Mouse (Mus musculus): ENCODE measurements at regions not wholly inside any gene's neighbourhood (a gene's known extent, or its start where the extent isn't known, plus 50 kb on each side); places are given as distances from the start of the nearest gene placed in this dataset.
A peak's percentile ranks its signal among the peaks of the same experiment; 100 is the strongest.

DNA sequence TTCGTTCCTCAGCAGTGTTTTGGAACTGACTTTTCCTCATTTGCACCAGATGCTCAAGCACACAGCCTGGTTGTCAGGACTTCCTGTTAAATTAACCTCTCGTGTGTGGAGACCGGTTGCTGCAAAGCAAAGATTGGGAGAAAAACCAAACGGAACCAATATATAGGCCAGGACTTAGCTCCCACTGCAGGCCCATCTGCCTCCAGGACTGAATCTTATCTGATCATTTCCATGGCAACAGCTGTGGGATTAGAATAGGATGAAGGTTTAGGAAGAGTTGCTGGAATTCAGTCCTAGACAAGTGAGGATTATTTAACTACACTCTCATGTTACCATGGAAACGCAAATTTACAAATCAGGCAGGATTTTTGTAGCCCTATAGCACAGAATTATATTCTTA lies 154.4 kb upstream of the Slco3a1 start:
- ATAC-seq (ENCODE audit: extremely low read depth, insufficient number of reproducible peaks, low FRiP score, poor library complexity, severe bottlenecking): no peak

DNA sequence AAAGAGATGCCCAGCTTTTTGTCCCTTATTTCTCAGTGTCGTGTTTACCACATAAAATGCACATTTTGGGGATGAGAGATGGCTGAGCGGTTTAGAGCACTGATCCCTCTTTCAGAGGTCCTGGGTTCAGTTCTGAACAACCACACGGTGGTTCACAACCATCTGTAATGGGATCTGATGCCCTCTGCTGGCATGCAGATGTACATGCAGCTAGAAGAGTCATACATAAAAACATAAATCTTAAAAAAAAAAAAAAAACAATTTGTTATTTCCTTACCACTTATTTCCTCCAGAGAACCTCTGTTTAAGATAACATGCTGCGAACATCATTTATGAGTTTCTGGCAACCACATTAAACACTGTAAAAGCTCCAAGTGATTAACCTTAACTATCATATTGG lies 149.0 kb upstream of the Slco3a1 start:
- no peak for ATAC-seq (ENCODE audit: extremely low read depth, insufficient number of reproducible peaks, low FRiP score, poor library complexity, severe bottlenecking)

DNA sequence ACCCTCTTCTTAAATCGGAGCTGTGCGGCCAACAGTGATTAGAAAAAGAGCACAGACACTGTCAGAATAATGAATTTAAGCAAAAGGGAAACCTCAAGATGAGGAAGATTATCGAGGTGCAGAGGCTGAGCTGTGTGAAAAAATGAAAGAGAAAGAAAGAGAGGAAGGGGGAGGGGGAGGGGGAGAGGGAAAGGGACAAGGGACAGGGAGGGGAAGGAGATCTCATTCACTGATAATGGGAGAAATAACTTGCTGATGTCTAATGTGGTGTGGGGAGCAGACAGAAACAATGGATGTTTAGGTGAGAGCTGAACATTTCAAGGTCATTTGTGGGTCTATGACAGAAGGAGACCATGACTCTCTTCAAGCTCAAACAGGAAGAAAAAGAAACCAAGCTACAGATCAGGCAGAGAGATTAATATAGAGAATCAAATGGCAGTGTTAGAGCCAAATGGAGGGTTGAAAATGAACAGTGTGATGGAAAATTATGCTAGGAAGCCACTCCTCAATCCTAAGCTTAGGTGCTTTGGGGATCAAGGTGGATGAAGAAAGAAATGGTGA lies 143.3 kb upstream of the Slco3a1 start:
- no peak for ATAC-seq (ENCODE audit: extremely low read depth, insufficient number of reproducible peaks, low FRiP score, poor library complexity, severe bottlenecking)

DNA sequence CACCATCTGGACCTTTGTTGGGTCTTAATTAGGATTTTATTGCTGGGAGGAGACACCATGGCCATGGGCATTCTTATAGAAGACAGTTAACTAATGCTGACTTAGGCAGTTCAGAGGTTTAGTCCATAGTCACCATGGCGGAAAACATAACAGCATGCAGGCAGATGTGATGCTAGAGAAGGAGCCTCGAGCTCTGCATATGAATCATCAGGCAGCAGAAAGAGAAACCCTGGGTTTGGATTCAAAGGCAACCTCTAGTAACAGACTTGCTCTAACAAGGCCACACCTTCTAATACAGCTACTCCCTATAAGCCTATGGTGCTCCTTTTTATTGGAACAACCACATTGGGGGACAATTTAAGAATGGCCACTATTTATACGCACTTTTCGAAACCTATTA lies 141.7 kb upstream of the Slco3a1 start:
- no peak for ATAC-seq (ENCODE audit: extremely low read depth, insufficient number of reproducible peaks, low FRiP score, poor library complexity, severe bottlenecking)

DNA sequence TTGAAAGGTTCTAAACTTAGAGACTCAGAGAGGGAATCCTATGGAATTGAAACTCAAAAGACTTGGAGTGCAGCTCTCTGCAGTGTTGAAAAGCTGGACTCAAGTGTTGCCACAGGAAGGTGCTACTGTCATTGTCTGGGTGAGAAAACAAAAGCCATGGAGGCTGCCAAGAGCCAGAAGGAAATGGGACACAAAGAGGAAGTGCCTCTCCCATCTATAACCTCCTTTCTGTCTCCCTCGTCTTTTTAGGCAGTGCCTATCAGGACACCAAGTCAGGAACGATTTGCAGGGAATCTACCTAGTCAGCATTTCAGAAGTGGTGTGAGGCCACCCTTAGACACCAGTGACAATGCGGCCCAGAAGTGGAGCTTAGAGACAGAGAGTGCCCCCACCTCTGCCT lies 138.5 kb upstream of the Slco3a1 start:
- ATAC-seq (ENCODE audit: extremely low read depth, insufficient number of reproducible peaks, low FRiP score, poor library complexity, severe bottlenecking): no peak

DNA sequence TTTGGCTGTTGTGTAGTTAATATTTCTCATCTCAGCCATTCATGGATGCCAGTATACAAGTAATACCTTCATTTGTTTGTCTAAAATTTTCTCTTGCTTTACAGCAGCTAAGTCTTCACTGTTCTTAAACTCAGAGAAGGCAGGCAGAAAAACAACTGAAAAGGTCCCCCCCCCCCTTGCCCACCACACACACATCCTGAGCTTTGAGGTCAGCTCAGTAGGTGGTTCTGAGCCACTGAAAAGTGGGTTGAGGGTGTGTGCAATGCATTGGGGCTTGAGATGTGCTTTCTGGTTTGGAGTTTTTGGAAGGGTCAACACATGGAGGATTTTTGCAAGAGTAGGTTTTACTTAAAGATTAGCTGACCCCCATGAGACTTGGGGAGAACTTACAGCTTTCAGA lies 136.1 kb upstream of the Slco3a1 start:
- no peak for ATAC-seq (ENCODE audit: extremely low read depth, insufficient number of reproducible peaks, low FRiP score, poor library complexity, severe bottlenecking)

DNA sequence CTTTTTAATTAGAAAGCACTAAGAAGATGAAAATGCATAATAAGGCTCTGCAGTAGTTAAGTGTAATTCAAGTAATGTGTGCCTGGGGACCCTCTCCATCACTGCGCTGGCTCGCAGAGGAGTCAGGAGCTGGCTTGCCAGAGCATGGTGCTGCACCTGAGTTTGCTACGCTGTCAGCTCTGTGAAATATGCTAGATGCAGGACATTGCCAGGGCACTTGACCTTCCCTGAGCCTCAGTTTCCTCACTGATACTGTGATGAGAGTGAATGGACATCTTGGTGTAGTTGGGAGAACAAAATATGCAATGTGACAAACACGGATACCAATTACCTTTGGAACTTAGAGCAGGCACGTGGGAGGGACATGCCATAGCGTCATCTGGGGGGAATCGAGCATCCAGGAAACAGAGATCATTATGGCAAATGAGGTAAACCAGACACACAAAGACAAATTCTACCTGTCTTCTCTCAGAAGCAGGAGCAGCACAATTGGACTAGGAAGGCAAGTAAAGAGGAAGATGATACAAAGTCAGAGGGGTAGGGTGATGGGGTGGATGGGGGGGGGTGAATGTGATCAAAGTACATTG lies 133.6 kb upstream of the Slco3a1 start:
- no peak for ATAC-seq (ENCODE audit: extremely low read depth, insufficient number of reproducible peaks, low FRiP score, poor library complexity, severe bottlenecking)

DNA sequence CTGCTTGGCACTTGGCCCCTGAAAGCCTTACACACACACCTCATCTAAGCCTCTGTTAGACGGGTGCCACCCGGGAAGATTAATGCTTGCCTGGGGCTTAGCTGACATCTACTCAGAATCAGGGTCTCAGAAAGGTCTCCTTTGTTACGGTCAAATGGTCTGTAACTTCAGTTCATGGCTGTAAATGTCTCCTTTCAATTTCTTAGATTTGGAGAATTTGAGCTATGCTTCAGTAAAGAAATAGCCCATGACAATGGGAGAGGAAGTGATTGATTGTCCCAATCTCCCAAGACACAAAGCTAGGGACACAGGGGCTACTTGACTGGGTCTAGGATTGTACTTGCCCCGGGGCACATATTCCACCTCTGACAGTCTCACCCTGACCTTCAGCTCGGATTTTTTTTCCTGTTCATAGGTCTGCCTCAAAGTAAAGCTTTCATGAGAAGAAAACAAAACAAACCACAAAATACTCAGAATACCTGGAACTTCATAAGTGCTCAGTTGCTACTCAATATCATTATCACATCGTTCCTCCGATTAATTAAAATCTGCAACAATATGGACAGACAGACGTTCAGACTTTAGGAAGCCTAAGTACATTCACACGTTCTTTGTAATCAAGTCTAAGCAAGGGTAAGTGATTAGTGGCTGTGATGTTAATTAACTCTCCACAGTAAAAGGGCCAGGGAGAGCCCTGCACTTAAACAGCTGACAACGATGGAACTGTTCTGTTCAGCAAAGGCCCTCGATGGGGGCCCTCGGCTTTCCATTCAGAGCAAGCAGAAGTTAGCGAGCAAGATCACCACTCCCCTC lies 132.9 kb upstream of the Slco3a1 start:
- ATAC-seq (ENCODE audit: extremely low read depth, insufficient number of reproducible peaks, low FRiP score, poor library complexity, severe bottlenecking): no peak

DNA sequence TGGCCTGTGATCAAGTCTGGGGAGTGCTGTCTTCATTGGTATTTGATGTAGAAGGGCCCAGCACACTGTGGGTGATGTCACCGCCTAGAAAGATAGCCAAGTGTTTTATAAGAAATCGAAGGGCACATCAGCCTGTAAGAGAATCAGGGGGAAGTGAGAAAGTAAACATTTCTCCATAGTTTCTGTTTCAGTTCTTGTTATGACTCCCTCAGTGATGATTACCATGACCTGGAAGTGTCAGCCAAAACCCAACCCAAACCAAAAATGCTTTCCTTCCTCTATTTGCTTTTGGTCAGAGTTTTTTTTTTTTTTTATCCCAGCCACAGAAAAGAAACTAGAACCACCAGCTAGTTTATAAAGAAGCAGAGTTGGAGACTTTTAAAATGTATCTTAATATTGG lies 129.4 kb upstream of the Slco3a1 start:
- peak; percentile 46; the same call in 1 of the 2 replicates for ATAC-seq (ENCODE audit: extremely low read depth, insufficient number of reproducible peaks, low FRiP score, poor library complexity, severe bottlenecking)

DNA sequence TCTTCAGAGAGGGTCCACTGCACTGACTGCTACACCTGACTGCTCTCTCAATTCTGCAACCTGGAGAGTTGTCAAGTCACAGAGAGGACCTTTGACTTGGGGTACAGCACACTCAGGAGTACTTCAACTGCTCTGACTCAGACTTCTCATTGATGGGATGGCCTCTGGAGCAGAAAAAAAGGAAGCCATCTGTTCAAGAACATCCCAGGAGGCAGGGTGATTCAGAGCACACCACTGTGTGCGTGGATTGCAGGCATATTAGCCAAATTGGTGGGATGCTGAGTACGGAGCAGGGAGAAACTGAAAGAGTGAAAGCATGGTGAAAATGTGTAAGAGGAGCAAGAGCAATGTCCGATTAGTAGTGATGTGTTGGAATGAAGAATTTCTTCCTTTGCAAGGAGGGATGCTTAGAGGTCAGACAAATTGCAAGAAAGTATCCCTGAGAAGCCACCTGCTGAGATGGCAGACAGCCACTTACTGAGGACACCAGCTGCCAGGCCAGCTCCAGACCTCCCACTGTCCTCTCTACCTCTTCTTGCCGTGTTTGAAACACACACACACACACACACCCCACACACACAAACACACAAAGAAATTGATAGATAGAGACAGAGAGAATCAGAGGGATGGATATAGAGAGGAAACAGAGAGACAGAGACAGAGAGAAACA lies 119.2 kb upstream of the Slco3a1 start:
- ATAC-seq (ENCODE audit: extremely low read depth, insufficient number of reproducible peaks, low FRiP score, poor library complexity, severe bottlenecking): no peak

DNA sequence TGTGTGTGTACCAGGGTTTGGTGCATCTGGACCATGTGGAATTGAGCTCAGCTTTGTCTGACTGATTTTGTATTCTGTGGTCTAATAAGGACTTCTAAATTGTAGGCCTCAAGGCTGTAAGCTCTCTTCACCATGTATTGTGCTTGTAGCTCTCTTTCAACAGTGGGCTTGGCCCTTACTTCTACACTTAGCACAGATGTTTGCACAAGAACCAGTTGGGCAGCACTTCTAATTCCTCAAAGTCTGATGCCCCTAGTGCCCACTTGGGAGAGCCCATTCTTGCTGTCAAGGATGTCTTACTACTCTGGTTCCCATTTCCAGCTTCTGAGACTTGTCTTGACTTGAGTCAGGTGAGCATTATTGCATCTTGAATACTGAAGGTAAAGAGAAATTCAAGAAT lies 114.5 kb upstream of the Slco3a1 start:
- ATAC-seq (ENCODE audit: extremely low read depth, insufficient number of reproducible peaks, low FRiP score, poor library complexity, severe bottlenecking): no peak

DNA sequence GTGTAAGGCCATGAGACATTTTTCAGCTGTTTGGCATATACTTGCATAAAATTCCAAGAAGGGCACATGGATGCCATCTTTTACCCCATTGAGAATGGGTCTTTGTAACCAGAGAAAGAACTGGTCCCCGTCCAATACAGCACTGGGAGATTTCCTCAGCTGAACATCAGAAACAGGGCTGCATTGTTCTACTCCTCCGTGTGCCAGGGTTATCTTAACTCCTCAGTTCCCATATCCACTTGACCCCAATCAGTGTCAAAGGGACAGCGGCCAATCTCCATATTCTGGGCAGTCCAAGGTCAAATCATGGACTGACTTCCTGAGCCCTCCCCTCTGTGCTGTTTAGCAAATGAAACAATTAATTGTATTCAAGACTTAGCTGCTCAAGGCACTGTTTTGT lies 112.5 kb upstream of the Slco3a1 start:
- no peak for ATAC-seq (ENCODE audit: extremely low read depth, insufficient number of reproducible peaks, low FRiP score, poor library complexity, severe bottlenecking)

DNA sequence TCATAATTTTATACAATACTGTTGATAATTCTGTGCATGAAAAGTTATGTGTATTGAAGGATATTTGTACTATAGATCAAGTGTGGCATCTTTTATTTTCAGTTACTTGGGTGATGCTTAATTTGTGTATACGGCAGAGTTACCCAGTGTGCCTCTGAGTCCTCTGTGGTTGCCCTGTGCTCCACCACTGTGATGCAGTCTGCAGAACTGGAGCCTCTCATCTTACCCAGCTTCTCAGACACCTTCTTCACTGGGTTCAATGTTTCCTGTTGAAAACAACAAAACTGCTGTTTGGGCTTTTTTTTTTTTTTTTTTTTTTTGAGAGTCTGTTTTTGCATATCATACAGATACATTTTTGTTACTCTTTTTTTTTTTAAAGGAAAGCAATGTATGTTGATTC lies 109.2 kb upstream of the Slco3a1 start:
- ATAC-seq (ENCODE audit: extremely low read depth, insufficient number of reproducible peaks, low FRiP score, poor library complexity, severe bottlenecking): no peak

DNA sequence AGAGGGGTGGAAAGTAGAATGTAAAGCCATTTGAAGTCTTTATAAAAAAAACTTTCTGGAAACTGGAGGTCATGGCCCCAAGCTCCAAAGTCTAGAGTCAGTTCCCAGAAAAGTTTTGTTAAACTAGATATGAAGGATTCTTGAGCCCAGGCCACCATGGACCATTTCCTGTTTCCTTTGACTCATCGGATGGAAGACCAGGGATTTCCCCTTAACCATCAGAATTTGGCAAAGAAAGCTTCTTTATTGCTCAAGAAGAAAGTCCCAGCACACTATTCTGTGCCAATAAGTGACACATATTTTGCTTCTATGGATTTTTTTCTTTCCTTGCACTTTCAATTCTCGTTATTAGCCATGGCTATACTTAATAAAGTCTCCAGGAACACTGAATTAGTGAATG lies 92.7 kb upstream of the Slco3a1 start:
- ATAC-seq (ENCODE audit: extremely low read depth, insufficient number of reproducible peaks, low FRiP score, poor library complexity, severe bottlenecking): no peak

DNA sequence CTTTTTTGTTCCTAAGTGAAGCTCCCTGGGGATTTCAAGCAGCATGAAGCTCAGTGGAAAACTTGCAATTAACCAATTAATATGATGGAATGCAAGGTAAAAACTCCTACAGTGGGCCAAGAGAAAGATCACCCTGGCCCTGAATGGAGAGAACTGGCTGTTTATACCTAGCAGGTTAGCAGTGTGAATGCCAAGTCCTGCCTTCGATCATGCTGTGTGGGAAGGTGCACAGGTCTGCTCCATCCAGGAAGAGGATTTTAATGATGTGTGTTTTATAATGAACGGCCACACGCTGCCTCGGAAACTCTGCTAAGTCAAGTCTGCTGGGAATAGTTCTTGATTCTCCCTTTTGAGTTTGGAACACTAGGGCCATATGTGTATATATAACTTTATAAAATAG lies 85.6 kb upstream of the Slco3a1 start:
- ATAC-seq (ENCODE audit: extremely low read depth, insufficient number of reproducible peaks, low FRiP score, poor library complexity, severe bottlenecking): no peak

DNA sequence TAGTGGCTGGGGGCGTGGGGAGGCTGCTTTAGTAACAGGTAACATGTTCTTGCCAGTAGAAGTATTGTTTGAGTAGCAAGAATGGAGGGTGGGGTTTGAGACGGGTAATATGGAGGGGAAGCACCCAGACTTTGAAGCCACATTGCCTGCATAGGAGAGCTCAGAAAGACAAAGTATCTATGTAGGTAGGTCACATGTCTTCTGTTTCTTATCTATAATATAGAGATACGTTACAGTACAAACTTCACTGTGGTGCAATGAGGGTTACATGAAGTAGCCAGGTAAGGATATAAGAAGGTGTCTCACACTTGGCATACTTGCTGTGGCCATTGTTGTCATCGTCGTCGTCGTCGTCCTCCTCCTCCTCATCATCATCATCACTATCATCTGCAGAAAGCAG lies 77.6 kb upstream of the Slco3a1 start:
- ATAC-seq (ENCODE audit: extremely low read depth, insufficient number of reproducible peaks, low FRiP score, poor library complexity, severe bottlenecking): no peak

DNA sequence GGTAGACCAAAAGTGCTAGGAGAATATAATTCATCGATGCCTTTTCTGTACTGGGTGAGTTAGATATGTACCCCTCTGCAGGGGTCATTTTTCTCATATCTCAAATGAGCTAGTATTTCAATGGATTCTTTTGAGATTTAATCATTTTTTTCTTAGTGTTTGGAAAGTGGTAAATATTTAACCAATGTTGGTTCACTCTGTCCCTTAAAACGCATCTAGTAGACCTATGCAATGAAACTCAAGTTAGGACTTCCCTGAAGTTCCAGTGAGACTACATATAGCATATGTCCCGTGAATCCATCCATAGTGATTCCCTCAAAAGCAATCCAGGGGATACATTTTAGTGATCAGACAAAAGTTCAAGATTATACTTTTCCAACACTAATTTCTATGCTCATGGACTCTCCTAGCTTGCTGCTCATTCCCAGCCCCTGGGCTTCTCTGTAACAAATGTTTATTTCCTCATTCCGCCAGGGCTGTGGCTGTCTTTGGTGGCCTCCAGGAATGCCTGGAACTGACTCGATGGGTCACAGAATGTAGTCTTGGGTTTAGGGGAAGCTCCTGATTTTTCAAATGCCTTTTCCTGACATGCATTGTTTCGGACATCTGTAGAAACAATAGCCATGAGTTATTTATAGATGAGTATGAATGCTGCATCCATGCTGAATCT lies 74.4 kb upstream of the Slco3a1 start:
- ATAC-seq (ENCODE audit: extremely low read depth, insufficient number of reproducible peaks, low FRiP score, poor library complexity, severe bottlenecking): no peak
